Mouse (Mus musculus): Measurements from ENCODE around the gene Galk2. TPM values are rescaled to one million over a fixed set of nuclear protein-coding genes. Genes with fewer than 3 reads are reported as not detected.

The Galk2 gene
- polyA plus RNA-seq, 2 experiments = 6.2 to 10.1 TPM

DNA sequence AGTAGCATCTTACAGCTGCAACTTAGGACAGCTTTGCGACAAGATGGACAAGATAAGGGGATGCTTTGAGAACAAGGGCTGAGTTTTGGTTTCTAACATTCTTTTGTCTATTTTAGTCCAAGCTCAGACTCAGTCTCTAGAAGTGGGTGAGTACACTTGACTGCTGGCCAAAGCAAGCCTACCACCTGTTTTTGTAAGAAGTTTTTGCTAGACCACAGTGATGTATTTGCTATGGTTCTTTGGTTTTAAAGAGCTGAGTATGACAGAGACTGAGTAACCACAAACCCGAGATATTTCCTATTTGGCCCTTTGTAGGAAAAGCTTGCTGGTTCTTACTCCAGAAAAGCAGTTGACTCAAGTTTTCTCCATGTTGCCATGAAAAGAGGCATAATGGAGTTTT is 89.3 kb downstream of the Galk2 start:
- ATAC-seq (ENCODE audit: insufficient read depth) = no peak
- no peak for DNase-seq (ENCODE audit: low read depth in 3 of 3, low spot score in 3 of 3)
- H3K4me1 ChIP-seq (replicated peaks; ENCODE audit: control insufficient read depth in 2 of 2, insufficient read depth in 2 of 2, low read length in 1 of 2) = no peaks in the 10 kb centered on the region
- H3K9ac ChIP-seq (replicated peaks) = no peak overlapping the region
- H3K9me3 ChIP-seq (ENCODE audit: control insufficient read depth, low read length) = no peaks in the 10 kb centered on the region
- no peak overlapping the region for H3K27ac ChIP-seq
- no peak for TF ChIP-seq CTCF (IDR thresholded peaks at IDR 0.05; ENCODE audit: low read depth)
- no peak for TF ChIP-seq EP300 (IDR thresholded peaks at IDR 0.05; ENCODE audit: low read depth)
- no peaks in the 10 kb centered on the region for H3K36me3 ChIP-seq (replicated peaks; ENCODE audit: control insufficient read depth, insufficient read depth, low read depth)
- no peak overlapping the region for H3K4me2 ChIP-seq (ENCODE audit: low read depth)
- H3K27me3 ChIP-seq (ENCODE audit: control insufficient read depth, insufficient read depth, low read length) = no peaks in the 10 kb centered on the region
- 50% methylated on average over 2 of the region's 2 CpGs for WGBS (ENCODE audit: insufficient replicate concordance)
- H3K4me3 ChIP-seq (ENCODE audit: insufficient read depth in 1 of 2, low read depth in 2 of 2, low read length in 2 of 2) = no peak overlapping the region

DNA sequence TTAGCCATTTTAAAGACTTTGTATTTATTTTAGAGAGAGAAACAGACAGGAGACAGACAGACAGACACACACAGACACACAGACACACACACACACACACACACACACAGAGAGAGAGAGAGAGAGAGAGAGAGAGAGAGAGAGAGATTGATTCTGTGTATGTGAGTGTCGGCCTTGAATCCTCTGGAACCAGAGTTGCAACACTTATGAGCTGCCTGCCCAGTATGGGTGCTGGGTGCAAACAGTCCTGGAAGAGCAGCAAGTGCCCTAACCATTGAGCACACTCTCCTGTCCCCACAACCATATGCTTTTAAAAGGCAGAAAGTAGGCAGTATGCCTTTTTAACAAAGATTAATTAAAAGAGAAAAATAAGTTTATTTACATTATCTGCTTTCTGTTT is 109.9 kb downstream of the Galk2 start:
- Histone ChIP-seq H3K36me3 (replicated peaks; ENCODE audit: control insufficient read depth, insufficient read depth, low read depth) (no peaks in the 10 kb centered on the region), H3K27ac (no peak overlapping the region), H3K9ac (replicated peaks) (no peak overlapping the region), H3K9me3 (ENCODE audit: control insufficient read depth, low read length) (no peaks in the 10 kb centered on the region), H3K4me1 (replicated peaks; ENCODE audit: control insufficient read depth in 2 of 2, insufficient read depth in 2 of 2, low read length in 1 of 2) (no peaks in the 10 kb centered on the region), H3K4me2 (ENCODE audit: low read depth) (no peak overlapping the region), H3K27me3 (ENCODE audit: control insufficient read depth, insufficient read depth, low read length) (no peaks in the 10 kb centered on the region), H3K4me3 (ENCODE audit: insufficient read depth in 1 of 2, low read depth in 2 of 2, low read length in 2 of 2) (no peak overlapping the region)
- WGBS (ENCODE audit: insufficient replicate concordance) = 46% methylated on average over 1 of the region's 1 CpGs
- DNase-seq (ENCODE audit: low read depth in 3 of 3, low spot score in 3 of 3) (no peak), ATAC-seq (ENCODE audit: insufficient read depth) (no peak)
- TF ChIP-seq CTCF (IDR thresholded peaks at IDR 0.05; ENCODE audit: low read depth) = no peak
- no peak for TF ChIP-seq EP300 (IDR thresholded peaks at IDR 0.05; ENCODE audit: low read depth)

GRCm38 (mm10) chr2:125973207-125973606 is 114.3 kb downstream of the Galk2 start:
- no peak overlapping the region for H3K27ac ChIP-seq
- DNase-seq (ENCODE audit: low read depth in 3 of 3, low spot score in 3 of 3) (no peak), ATAC-seq (ENCODE audit: insufficient read depth) (no peak)
- H3K9ac ChIP-seq (replicated peaks) = no peak overlapping the region
- no peaks in the 10 kb centered on the region for H3K27me3 ChIP-seq (ENCODE audit: control insufficient read depth, insufficient read depth, low read length)
- H3K4me2 ChIP-seq (ENCODE audit: low read depth) = no peak overlapping the region
- H3K9me3 ChIP-seq (ENCODE audit: control insufficient read depth, low read length) = no peaks in the 10 kb centered on the region
- H3K4me3 ChIP-seq (ENCODE audit: insufficient read depth in 1 of 2, low read depth in 2 of 2, low read length in 2 of 2) = no peak overlapping the region
- no peaks in the 10 kb centered on the region for H3K36me3 ChIP-seq (replicated peaks; ENCODE audit: control insufficient read depth, insufficient read depth, low read depth)
- no peak for TF ChIP-seq CTCF (IDR thresholded peaks at IDR 0.05; ENCODE audit: low read depth)
- TF ChIP-seq EP300 (IDR thresholded peaks at IDR 0.05; ENCODE audit: low read depth) = no peak
- 67% methylated on average over 6 of the region's 6 CpGs for WGBS (ENCODE audit: insufficient replicate concordance)
- no peaks in the 10 kb centered on the region for H3K4me1 ChIP-seq (replicated peaks; ENCODE audit: control insufficient read depth in 2 of 2, insufficient read depth in 2 of 2, low read length in 1 of 2)

GRCm38 (mm10) chr2:125975206-125975605 is 116.3 kb downstream of the Galk2 start:
- no peaks in the 10 kb centered on the region for H3K27me3 ChIP-seq (ENCODE audit: control insufficient read depth, insufficient read depth, low read length)
- H3K27ac ChIP-seq = no peak overlapping the region
- DNase-seq (ENCODE audit: low read depth in 3 of 3, low spot score in 3 of 3) (no peak), ATAC-seq (ENCODE audit: insufficient read depth) (no peak)
- H3K4me1 ChIP-seq (replicated peaks; ENCODE audit: control insufficient read depth in 2 of 2, insufficient read depth in 2 of 2, low read length in 1 of 2) = no peaks in the 10 kb centered on the region
- TF ChIP-seq CTCF (IDR thresholded peaks at IDR 0.05; ENCODE audit: low read depth) (no peak), EP300 (IDR thresholded peaks at IDR 0.05; ENCODE audit: low read depth) (no peak)
- no peaks in the 10 kb centered on the region for H3K36me3 ChIP-seq (replicated peaks; ENCODE audit: control insufficient read depth, insufficient read depth, low read depth)
- H3K4me2 ChIP-seq (ENCODE audit: low read depth) = no peak overlapping the region
- H3K9ac ChIP-seq (replicated peaks) = no peak overlapping the region
- no peaks in the 10 kb centered on the region for H3K9me3 ChIP-seq (ENCODE audit: control insufficient read depth, low read length)
- WGBS (ENCODE audit: insufficient replicate concordance) = 81% methylated on average over 10 of the region's 10 CpGs
- H3K4me3 ChIP-seq (ENCODE audit: insufficient read depth in 1 of 2, low read depth in 2 of 2, low read length in 2 of 2) = no peak overlapping the region

DNA sequence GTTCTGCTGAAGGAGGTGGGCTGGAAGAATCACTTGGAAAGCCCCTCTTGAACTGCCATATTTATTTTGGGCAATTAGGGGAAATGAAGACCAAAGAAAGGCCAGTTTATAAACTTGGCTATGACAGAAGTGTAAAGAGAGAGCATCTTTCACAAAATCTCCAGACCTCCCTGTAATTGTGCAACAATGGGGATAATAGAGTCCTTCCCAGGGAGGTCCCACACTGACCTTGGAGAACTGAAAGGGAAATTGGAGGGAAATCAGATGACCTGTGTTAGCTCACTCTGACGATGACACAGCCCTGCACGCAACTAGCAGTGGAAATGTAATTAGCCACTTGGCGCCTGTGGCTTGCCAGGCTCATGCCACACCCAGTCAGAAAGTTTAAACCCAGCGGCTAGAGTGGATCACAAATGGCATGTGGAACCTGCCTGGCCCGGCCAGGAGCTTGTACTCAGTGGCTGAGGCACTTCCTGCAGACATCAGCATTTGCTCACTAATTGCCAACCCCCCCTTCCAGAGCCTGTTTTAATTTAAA is 117.0 kb downstream of the Galk2 start:
- no peak overlapping the region for H3K4me2 ChIP-seq (ENCODE audit: low read depth)
- no peaks in the 10 kb centered on the region for H3K4me1 ChIP-seq (replicated peaks; ENCODE audit: control insufficient read depth in 2 of 2, insufficient read depth in 2 of 2, low read length in 1 of 2)
- no peak overlapping the region for H3K9ac ChIP-seq (replicated peaks)
- no peaks in the 10 kb centered on the region for H3K27me3 ChIP-seq (ENCODE audit: control insufficient read depth, insufficient read depth, low read length)
- H3K4me3 ChIP-seq (ENCODE audit: insufficient read depth in 1 of 2, low read depth in 2 of 2, low read length in 2 of 2) = no peak overlapping the region
- ATAC-seq (ENCODE audit: insufficient read depth) (no peak), DNase-seq (ENCODE audit: low read depth in 3 of 3, low spot score in 3 of 3) (no peak)
- WGBS (ENCODE audit: insufficient replicate concordance) = 66% methylated on average over 5 of the region's 5 CpGs
- H3K36me3 ChIP-seq (replicated peaks; ENCODE audit: control insufficient read depth, insufficient read depth, low read depth) = no peaks in the 10 kb centered on the region
- TF ChIP-seq CTCF (IDR thresholded peaks at IDR 0.05; ENCODE audit: low read depth) (no peak), EP300 (IDR thresholded peaks at IDR 0.05; ENCODE audit: low read depth) (no peak)
- no peaks in the 10 kb centered on the region for H3K9me3 ChIP-seq (ENCODE audit: control insufficient read depth, low read length)
- no peak overlapping the region for H3K27ac ChIP-seq

Measured in liver, embryonic 14.5 days (tissue).